Mouse (Mus musculus) cerebellum, adult (tissue): ENCODE results near the gene Zfp46.

ENCODE experiments used
- ATAC-seq: cut with Nextera tagmentation; 2 replicates; pipeline ENCODE4 v1.9.2; 2017; ENCODE audit warnings: mild to moderate bottlenecking, moderate library complexity, mixed read lengths; ENCODE audit not compliant: insufficient number of reproducible peaks, low FRiP score, low TSS enrichment

The Zfp46 gene

DNA sequence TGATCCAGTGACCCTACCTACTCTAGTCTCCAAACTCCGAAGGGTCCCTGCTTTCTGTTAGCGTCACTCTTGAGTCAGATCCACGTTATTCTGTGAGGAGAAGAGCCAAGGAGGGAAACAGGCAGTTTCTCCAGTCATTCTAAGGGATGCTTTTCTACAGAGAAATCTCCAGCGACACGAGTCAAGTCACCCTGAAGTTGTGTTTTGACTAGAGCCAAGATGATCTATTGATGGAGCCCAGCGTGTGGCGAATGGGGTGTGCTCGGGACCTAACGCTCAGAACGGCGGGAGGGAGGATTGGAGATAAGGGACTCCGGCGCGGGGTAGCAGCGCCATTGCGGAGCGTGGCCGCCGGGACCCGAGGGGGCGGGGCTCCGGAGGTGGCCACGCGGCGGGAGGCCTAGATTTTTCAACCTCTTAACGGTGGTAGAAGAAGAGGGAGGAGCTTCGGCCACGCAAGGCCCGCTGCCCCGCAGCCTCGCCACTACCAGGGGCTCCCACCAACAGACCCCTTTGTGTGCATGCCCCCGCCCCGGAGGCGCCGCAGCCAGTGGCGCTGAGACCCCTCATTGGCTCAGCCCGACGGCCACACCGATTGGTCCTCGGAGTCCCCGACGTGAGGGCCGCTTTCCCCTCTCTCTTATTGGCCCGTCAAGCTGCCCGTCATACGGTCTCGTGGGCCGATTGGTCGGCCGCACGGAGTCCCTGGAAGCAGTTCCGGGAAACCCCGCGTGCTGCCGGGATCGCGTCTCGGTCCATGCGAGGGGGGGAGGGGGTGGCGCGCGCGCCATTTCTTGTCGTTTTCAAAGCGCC lies 26.0 kb downstream of the Zfp46 start, which contains the start of gene Hnrnpr:
Hnrnpr (plus strand) TSS at position 714 of the 813 bp plus-strand sequence.
- peak; percentile 100 for ATAC-seq

DNA sequence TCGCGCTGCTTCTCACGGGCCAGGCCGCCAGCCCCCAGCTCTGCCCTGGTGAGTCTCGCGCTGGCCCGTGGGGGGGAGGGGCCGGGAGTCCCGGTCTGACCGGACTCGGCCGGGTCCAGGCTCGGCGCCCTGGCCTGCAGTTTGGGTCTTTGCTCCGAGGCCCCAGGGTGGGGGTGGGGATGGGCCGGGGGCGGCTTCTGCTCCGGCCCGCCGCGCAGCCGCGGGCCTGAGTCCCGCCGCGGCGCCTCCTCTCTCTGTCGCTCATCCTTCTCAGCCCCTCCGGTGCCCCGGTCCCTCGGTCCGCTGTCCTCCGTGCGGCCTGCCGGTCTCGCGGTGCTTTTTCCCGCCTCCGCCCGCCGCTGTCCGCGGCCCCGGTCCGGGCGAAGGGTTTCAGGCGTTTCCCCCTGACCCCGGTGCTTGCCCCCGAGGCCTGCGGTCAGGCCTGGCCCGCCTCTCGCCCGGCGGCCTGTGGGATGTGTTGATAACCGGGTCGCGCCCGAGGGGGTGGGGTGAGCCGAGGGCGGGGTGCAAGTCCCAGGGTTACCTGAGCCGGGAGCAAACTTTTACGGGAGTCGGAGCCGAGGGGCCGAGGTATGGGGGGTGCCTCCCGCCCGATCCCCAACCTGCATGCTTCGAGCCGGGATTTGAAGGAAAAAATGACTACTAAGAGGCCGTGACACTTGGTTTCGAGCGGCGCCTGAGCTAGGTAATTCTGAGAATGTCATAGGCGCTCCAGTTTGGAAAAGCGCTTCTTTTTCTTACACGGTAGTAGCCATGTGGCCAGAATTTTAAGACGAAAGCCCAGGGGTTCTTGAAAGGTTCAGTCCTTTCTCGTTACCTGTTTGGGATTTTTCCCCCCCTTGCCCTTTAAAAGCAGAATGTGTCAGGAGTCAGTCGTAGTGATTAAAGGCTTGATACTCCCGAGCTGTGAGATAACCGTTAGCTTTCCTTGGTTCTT lies 26.8 kb downstream of the Zfp46 start:
- ATAC-seq, result no peak

DNA sequence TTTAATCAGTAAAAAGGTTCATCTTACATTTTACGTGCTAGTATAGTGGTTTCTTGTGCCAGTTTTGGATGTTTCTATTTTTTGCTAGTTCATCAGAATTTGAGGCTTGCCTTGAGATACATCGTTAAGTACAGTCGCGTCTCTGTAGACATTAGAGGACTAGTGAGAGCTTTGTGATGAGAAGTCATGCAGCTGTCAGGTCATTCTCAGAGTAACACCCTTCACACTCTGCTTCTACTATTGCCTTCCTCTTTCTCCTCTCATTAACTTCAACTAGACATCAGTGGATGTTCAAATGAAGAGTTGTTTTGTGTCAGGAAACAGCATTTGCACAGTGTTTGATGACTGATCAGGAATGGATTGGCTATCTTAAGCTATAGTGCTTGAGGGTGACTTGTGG lies 28.1 kb downstream of the Zfp46 start:
- no peak for ATAC-seq

DNA sequence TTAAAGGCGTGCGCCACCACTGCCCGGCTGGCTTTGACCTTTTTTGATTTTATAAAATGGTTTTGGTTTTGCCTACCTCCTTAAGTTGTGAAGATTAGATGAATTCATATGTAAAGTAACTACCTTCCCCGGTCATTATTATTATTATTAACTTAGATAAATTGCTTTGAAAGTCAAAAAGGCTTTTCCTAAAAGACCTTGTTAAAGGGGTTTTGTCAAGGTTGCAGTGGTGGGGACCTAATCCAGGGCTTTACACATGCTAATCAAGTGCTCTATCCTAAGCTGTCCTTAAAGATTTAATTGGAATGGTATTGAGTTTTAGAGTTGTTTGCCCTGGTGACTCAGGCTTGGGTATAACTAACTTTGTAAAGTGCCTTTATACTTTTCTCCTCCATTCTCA lies 33.2 kb downstream of the Zfp46 start:
- ATAC-seq, result no peak

DNA sequence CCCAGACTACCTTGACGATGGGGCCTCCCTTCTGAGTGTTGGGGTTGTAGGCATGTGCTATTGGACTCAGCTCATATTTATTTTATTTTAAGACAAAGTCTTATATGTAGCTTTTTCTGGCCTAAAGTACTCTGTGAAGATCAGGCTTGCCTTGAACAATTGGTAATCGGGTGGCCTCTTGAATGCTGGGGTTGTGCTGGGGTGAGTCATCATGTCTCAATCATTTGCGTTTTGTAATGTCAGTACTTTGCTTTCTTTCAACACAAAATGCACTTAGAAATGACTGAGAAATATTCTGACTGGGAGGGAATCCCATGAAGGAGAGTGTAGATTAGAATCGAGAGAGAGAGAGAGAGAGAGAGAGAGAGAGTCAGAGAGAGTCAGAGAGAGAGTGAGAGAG lies 35.5 kb downstream of the Zfp46 start:
- no peak for ATAC-seq

DNA sequence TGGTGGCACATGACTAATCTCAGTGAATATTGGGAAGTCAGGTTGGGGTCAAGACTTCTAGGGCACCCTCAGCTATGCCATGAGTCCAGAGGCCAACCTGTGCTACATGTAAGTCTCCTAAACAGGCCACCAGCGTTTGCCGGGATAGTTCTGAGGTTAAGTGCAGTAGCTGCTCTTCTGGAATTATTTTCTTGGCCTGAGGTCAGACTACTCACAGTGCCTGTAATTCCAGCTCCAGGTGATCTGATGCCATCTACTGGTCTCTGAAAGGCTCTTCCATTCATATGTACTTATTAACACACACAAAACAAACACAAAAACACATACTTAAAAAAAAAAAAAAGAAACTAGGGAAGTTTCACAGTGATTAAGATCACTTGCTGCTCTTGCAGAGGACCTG lies 39.7 kb downstream of the Zfp46 start:
- no peak for ATAC-seq

DNA sequence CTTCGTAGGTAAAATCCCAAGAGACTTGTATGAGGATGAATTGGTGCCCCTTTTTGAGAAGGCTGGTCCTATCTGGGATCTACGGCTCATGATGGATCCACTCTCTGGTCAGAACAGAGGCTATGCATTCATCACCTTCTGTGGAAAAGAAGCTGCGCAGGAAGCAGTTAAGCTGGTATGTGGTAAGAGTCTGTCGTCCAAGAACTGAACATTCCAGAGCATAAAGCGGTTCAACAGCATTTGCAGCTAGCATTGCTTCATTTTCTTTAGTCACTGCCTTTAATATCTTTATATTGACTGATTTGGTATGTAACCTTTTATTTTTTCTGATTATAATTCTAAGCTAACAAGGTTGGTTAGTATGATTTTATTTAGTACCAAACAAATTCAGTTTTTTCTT lies 42.8 kb downstream of the Zfp46 start:
- ATAC-seq, result no peak

DNA sequence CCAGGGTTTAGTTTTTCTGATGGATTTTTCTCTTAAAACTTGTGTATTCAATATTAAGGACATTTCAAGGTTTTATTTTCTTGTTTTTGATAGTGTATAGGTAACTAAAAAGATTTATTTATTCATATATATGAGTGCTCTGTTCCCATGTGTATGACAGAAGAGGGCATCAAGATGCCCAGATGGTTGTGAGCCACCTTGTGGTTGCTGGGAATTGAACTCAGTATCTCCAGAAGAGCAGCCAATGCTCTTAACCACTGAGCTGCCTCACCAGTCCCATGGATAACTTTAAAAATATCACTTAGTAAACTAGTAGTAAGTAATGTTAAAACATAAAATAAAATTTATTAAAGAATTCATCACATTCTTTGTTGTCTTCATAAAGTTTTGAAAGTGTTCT lies 43.6 kb downstream of the Zfp46 start:
- no peak for ATAC-seq

DNA sequence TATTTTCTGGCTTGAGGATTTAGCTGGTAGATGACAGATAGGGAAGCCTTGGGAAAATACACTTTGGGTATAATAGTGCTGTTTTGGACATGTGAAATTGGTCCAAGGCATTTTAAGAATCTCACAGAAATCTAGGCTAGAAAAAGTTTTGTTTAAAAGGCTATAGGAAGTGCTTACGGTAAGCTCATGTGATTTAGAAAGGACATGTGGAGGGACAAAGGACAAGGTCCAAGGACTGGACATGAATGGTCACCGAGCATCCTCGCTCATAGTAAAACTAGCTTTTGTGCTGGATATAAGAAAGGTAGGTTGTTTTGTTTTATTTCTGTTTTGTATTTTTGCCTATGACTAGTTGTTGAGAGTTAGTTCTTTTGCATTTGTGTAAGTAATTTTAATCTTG lies 47.2 kb downstream of the Zfp46 start:
- ATAC-seq, result no peak

DNA sequence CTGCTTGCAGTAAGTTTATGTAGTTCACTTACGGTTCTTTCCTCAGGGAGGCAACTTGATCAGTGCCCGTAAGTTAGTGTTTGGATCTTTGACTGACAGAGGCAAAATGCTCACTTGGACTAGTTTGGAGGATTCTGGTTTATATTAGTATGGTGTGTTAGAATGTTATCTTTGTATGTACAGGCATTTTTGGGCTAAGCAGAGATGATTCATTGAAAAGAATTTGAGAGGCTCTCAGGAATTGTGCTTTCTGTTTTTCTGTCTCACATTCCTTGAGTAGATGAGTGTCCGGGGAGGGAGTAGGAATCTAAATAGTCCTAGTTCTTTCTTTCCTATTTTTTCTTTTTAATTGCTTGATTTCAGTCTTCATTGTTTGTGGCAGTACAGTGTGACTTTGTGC lies 48.7 kb downstream of the Zfp46 start:
- ATAC-seq, result no peak

DNA sequence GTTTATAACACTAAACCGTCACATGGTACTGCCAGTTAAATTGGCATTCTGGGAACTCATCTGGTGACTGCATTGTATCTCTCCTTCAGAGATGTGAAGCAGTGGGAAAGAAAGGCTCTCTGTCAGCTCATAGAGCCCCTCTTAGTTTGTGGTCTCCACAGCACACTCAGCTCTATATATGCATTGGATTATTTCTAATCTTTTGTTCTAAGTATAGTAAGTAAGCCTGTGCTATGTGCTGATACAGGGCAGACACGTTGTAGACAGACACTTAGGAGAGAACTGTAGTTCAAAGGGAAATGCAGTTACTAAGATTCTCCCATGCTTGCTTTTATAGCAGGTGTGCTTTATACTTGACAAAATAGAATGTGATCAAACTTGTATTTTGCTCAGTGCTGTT lies 50.6 kb downstream of the Zfp46 start:
- ATAC-seq, result no peak

DNA sequence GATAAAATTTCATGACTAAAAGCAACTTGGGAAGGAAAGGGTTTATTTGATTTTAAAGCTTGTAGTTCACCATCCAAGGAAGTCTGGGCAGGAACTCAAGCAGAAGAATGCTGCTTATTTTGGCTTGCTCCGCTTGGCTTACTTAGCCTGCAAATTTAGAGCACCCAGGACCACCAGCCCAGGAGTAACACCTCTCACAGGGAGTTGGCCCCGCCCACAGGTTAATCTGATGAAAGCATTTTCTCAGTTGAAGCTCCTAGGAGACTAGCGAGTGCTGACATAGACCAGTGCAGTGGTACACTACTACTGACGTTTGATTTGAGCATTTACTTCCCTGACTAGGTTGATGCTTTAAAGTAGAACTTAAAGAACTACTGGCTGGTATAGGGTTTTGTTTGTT lies 52.6 kb downstream of the Zfp46 start:
- no peak for ATAC-seq
